Mouse (Mus musculus) limb, embryonic 14.5 days (tissue): ENCODE results near the gene Olfr49. TPM values are rescaled to one million over a fixed set of nuclear protein-coding genes. Genes with fewer than 3 reads are reported as not detected.
"Not testable (repeated sequence)": the region's sequence is repeated elsewhere in the genome, so short reads cannot be mapped to it uniquely, and the experiment has no call there.

ENCODE experiments used
- ATAC-seq: fragments of 200-750 bp; cut with Nextera tagmentation; 2 replicates; pipeline ENCODE4 v1.8.0; 2017; ENCODE audit warnings: low read depth, moderate number of reproducible peaks, moderate TSS enrichment; ENCODE audit not compliant: low FRiP score
- DNase-seq: peaks from one replicate; pipeline ENCODE4 v3.0.0-alpha.2; 2015; ENCODE audit warnings: low spot score
- H3K27ac ChIP-seq: fragments of 300-500 bp; sonication (generic); replicated peaks from 2 replicates; pipeline ENCODE4 v1.5.1; 2014; ENCODE audit warnings: low read depth, mild to moderate bottlenecking, low read length, moderate library complexity, mixed read lengths
- H3K27me3 ChIP-seq: fragments of 300-500 bp; sonication (generic); 2 replicates; pipeline ENCODE4 v1.6.1; 2014; ENCODE audit warnings: low read length, mixed read lengths; ENCODE audit not compliant: control insufficient read depth, insufficient read depth
- H3K36me3 ChIP-seq: fragments of 300-500 bp; sonication (generic); 2 replicates; pipeline ENCODE4 v1.6.1; 2014; ENCODE audit warnings: mild to moderate bottlenecking, low read length, moderate library complexity, mixed read lengths; ENCODE audit not compliant: control insufficient read depth, insufficient read depth
- H3K4me1 ChIP-seq: fragments of 300-500 bp; sonication (generic); 2 replicates; pipeline ENCODE4 v1.6.1; 2014; ENCODE audit warnings: antibody characterized with exemption, low read length, mixed read lengths; ENCODE audit not compliant: control insufficient read depth, insufficient read depth
- H3K4me2 ChIP-seq: fragments of 300-500 bp; sonication (generic); replicated peaks from 2 replicates; pipeline ENCODE4 v1.6.1; 2014; ENCODE audit warnings: low read depth, mild to moderate bottlenecking, low read length, moderate library complexity; ENCODE audit not compliant: severe bottlenecking
- H3K4me3 ChIP-seq: fragments of 300-500 bp; sonication (generic); replicated peaks from 2 replicates; pipeline ENCODE4 v1.5.1; 2014; ENCODE audit warnings: low read length
- H3K9ac ChIP-seq: fragments of 300-500 bp; sonication (generic); 2 replicates; pipeline ENCODE4 v1.6.1; 2014; ENCODE audit warnings: mild to moderate bottlenecking, low read depth, low read length, moderate library complexity; ENCODE audit not compliant: severe bottlenecking
- H3K9me3 ChIP-seq: fragments of 300-500 bp; sonication (generic); 2 replicates; pipeline ENCODE4 v1.6.1; 2016; ENCODE audit warnings: low read length; ENCODE audit not compliant: control insufficient read depth
- POLR2A ChIP-seq: fragments of 200-500 bp; IDR thresholded peaks from 2 replicates; pipeline ENCODE4 v1.8.0; 2012; ENCODE audit warnings: inconsistent platforms, mild to moderate bottlenecking, moderate library complexity, borderline replicate concordance; ENCODE audit not compliant: insufficient read depth, insufficient read length; ENCODE audit errors: extremely low read depth
- WGBS: fragments of 180-500 bp; shearing (Covaris S2); extraction: QIAGEN DNeasy Blood & Tissue Kit; methylation state at CpG from one replicate; pipeline ENCODE4 v1.1.7; 2014; 5-methylcytosine and 5-hydroxymethylcytosine counted together
- polyA plus RNA-seq, 2 experiments: library from polyadenylated mRNA; depleted of rRNA in 1 of 2; stranded (reverse) in 1 of 2; unstranded in 1 of 2; fragments of >200 nt; fragmentation: Nextera tagmentation in 1 of 2; extraction: Ambion mirVana in 1 of 2; gene quantifications; 2 replicates each; pipeline versions ENCODE4 v1.2.1 to v1.2.3; 2012 to 2014

Gene Olfr49
- polyA plus RNA-seq, 2 experiments: not detected

- Histone ChIP-seq H3K27ac (no peak overlapping the region), H3K4me2 (no peak overlapping the region), H3K27me3 (no peaks in the 10 kb centered on the region), H3K9ac (no peak overlapping the region), H3K36me3 (peaks cover 16% of the 10 kb centered on the region), H3K4me3 (no peak overlapping the region), H3K4me1 (peaks cover 10% of the 10 kb centered on the region; the same call in 1 of the 2 replicates), H3K9me3 (no peaks in the 10 kb centered on the region)
- 81% methylated on average over 21 of the region's 21 CpGs for WGBS
- no peak for ATAC-seq
- DNase-seq: no peak
- no peak for TF ChIP-seq POLR2A
These were observed 53.4 kb downstream of the Olfr49 start for GRCm38 (mm10) chr14:54231176-54231956.

GRCm38 (mm10) chr14:54230638-54231150 is 54.0 kb downstream of the Olfr49 start:
- ATAC-seq (no peak), DNase-seq (no peak)
- Histone ChIP-seq H3K9me3 (no peaks in the 10 kb centered on the region), H3K4me2 (no peak overlapping the region), H3K4me3 (no peak overlapping the region), H3K27ac (no peak overlapping the region), H3K9ac (no peak overlapping the region), H3K27me3 (no peaks in the 10 kb centered on the region), H3K36me3 (peaks cover 12% of the 10 kb centered on the region), H3K4me1 (peaks cover 10% of the 10 kb centered on the region; the same call in 1 of the 2 replicates)
- no peak for TF ChIP-seq POLR2A
- WGBS: 91% methylated on average over 14 of the region's 14 CpGs

- H3K27me3 ChIP-seq, H3K27ac ChIP-seq, H3K9me3 ChIP-seq, DNase-seq, H3K4me2 ChIP-seq, ATAC-seq, H3K4me3 ChIP-seq, H3K36me3 ChIP-seq, H3K9ac ChIP-seq: not testable (repeated sequence)
- WGBS: 78% methylated on average over 3 of the region's 4 CpGs
- peaks cover 10% of the 10 kb centered on the region; the same call in 1 of the 2 replicates for H3K4me1 ChIP-seq
These were observed 54.9 kb downstream of the Olfr49 start for GRCm38 (mm10) chr14:54229849-54230248.

GRCm38 (mm10) chr14:54228933-54229713 is 55.6 kb downstream of the Olfr49 start:
- H3K9ac ChIP-seq: no peak overlapping the region
- H3K36me3 ChIP-seq: no peaks in the 10 kb centered on the region
- H3K9me3 ChIP-seq: no peaks in the 10 kb centered on the region
- H3K4me2 ChIP-seq: peak overlapping the region; percentile 44
- no peak for TF ChIP-seq POLR2A
- no peak for DNase-seq
- H3K4me3 ChIP-seq: peak overlapping the region; percentile 14; the same call in 1 of the 2 replicates
- ATAC-seq: no peak
- no peak overlapping the region for H3K27ac ChIP-seq
- H3K4me1 ChIP-seq: peaks cover 10% of the 10 kb centered on the region; the same call in 1 of the 2 replicates
- 10% methylated on average over 25 of the region's 25 CpGs for WGBS
- H3K27me3 ChIP-seq: no peaks in the 10 kb centered on the region

- peak overlapping the region; percentile 44 for H3K4me2 ChIP-seq
- no peak for TF ChIP-seq POLR2A
- 0 out of 2 replicates have a peak, but pooled peaks have one; percentile 3 for ATAC-seq
- H3K9me3 ChIP-seq: no peaks in the 10 kb centered on the region
- no peaks in the 10 kb centered on the region for H3K36me3 ChIP-seq
- H3K27ac ChIP-seq: no peak overlapping the region
- 10% methylated on average over 7 of the region's 7 CpGs for WGBS
- H3K4me1 ChIP-seq: peaks cover 10% of the 10 kb centered on the region; the same call in 1 of the 2 replicates
- H3K9ac ChIP-seq: 0 out of 2 replicates have a peak overlapping the region, but pooled peaks have one; percentile 36
- H3K4me3 ChIP-seq: peak overlapping the region; percentile 21
- DNase-seq: no peak
- H3K27me3 ChIP-seq: no peaks in the 10 kb centered on the region
These were observed 56.2 kb downstream of the Olfr49 start for GRCm38 (mm10) chr14:54228501-54228900.

Other genes starting within 250 kb of the Olfr49 start
- gene Dad1, start 30.8 kb downstream of the Olfr49 start, polyA plus RNA-seq (2012; rRNA removed): 248 and 505 TPM in 2 replicates
- 404 and 419 TPM in 2 replicates for gene Dad1, start 30.8 kb downstream of the Olfr49 start, polyA plus RNA-seq (2014; fragmentation: Nextera tagmentation; extraction: Ambion mirVana)
- gene Abhd4, start 30.8 kb downstream of the Olfr49 start, polyA plus RNA-seq (2012; rRNA removed): 27.7 and 31.9 TPM in 2 replicates
- 58.4 and 58.7 TPM in 2 replicates for gene Abhd4, start 30.8 kb downstream of the Olfr49 start, polyA plus RNA-seq (2014; fragmentation: Nextera tagmentation; extraction: Ambion mirVana)
- 82.1 and 106 TPM in 2 replicates for gene Oxa1l, start 75.9 kb upstream of the Olfr49 start, polyA plus RNA-seq (2012; rRNA removed)
- gene Oxa1l, start 75.9 kb upstream of the Olfr49 start, polyA plus RNA-seq (2014; fragmentation: Nextera tagmentation; extraction: Ambion mirVana): 49.4 and 52.7 TPM in 2 replicates
- 7.4 and 11.1 TPM in 2 replicates for gene Slc7a7, start 132.8 kb upstream of the Olfr49 start, polyA plus RNA-seq (2012; rRNA removed)
- gene Slc7a7, start 132.8 kb upstream of the Olfr49 start, polyA plus RNA-seq (2014; fragmentation: Nextera tagmentation; extraction: Ambion mirVana): 4.5 and 5.6 TPM in 2 replicates
- gene Mrpl52, start 142.0 kb upstream of the Olfr49 start, polyA plus RNA-seq (2012; rRNA removed): 167 and 216 TPM in 2 replicates
- 228 and 265 TPM in 2 replicates for gene Mrpl52, start 142.0 kb upstream of the Olfr49 start, polyA plus RNA-seq (2014; fragmentation: Nextera tagmentation; extraction: Ambion mirVana)
- 385 and 418 TPM in 2 replicates for gene Mmp14, start 146.7 kb upstream of the Olfr49 start, polyA plus RNA-seq (2012; rRNA removed)
- gene Mmp14, start 146.7 kb upstream of the Olfr49 start, polyA plus RNA-seq (2014; fragmentation: Nextera tagmentation; extraction: Ambion mirVana): 251 and 273 TPM in 2 replicates
- 45.7 and 55.7 TPM in 2 replicates for gene Lrp10, start 179.2 kb upstream of the Olfr49 start, polyA plus RNA-seq (2012; rRNA removed)
- gene Lrp10, start 179.2 kb upstream of the Olfr49 start, polyA plus RNA-seq (2014; fragmentation: Nextera tagmentation; extraction: Ambion mirVana): 40.7 and 40.9 TPM in 2 replicates
- gene Rem2, start 191.2 kb upstream of the Olfr49 start, polyA plus RNA-seq (2012; rRNA removed): 1.7 TPM in 2 replicates
- gene Rem2, start 191.2 kb upstream of the Olfr49 start, polyA plus RNA-seq (2014; fragmentation: Nextera tagmentation; extraction: Ambion mirVana): 1.4 and 2.1 TPM in 2 replicates
- 72.7 and 77.0 TPM in 2 replicates for gene Prmt5, start 232.6 kb upstream of the Olfr49 start, polyA plus RNA-seq (2012; rRNA removed)
- gene Prmt5, start 232.6 kb upstream of the Olfr49 start, polyA plus RNA-seq (2014; fragmentation: Nextera tagmentation; extraction: Ambion mirVana): 68.5 and 74.3 TPM in 2 replicates